Mouse (Mus musculus) urinary bladder, adult 2 months (tissue): ENCODE measurements around the gene Gm2a. TPM values are rescaled to one million over a fixed set of nuclear protein-coding genes. Genes with fewer than 3 reads are reported as not detected.
A peak's percentile ranks its signal among the peaks of the same experiment; 100 is the strongest.
"Not testable (repeated sequence)": the region's sequence is repeated elsewhere in the genome, so short reads cannot be mapped to it uniquely, and the experiment has no call there.

ENCODE experiments used
- DNase-seq: peaks from one replicate; pipeline ENCODE4 v3.0.0; 2022; ENCODE audit warnings: low spot score
- polyA plus RNA-seq: library from polyadenylated mRNA; depleted of rRNA; stranded (reverse); fragments of >200 nt; gene quantifications from 2 replicates; pipeline ENCODE4 v1.2.3, GENCODE M21; 2012; rRNA removed

Gene Gm2a
- 47.0 and 62.2 TPM in 2 replicates for polyA plus RNA-seq

GRCm38 (mm10) chr11:55097463-55098188, at the start of gene Gm2a:
Gm2a (plus strand) TSS chr11:55098115.
- DNase-seq = peak; percentile 82

- no peak for DNase-seq
These were observed 46.9 kb upstream of the Gm2a start for GRCm38 (mm10) chr11:55050837-55051510.

GRCm38 (mm10) chr11:55057511-55057910, 40.4 kb upstream of the Gm2a start:
- no peak for DNase-seq

GRCm38 (mm10) chr11:55060802-55061201, 37.1 kb upstream of the Gm2a start:
- no peak for DNase-seq

GRCm38 (mm10) chr11:55062856-55063255, 35.1 kb upstream of the Gm2a start:
- no peak for DNase-seq

GRCm38 (mm10) chr11:55066921-55067320, 31.0 kb upstream of the Gm2a start:
- DNase-seq = no peak

GRCm38 (mm10) chr11:55069023-55069422, 28.9 kb upstream of the Gm2a start:
- no peak for DNase-seq

GRCm38 (mm10) chr11:55071344-55071743, 26.6 kb upstream of the Gm2a start:
- no peak for DNase-seq

GRCm38 (mm10) chr11:55072467-55072866, 25.4 kb upstream of the Gm2a start:
- DNase-seq = no peak

- peak; percentile 45 for DNase-seq
These were observed 24.7 kb upstream of the Gm2a start for GRCm38 (mm10) chr11:55073191-55073590.

- no peak for DNase-seq
These were observed 22.3 kb upstream of the Gm2a start for GRCm38 (mm10) chr11:55075602-55076001.

GRCm38 (mm10) chr11:55076234-55076633, 21.7 kb upstream of the Gm2a start:
- DNase-seq = no peak

GRCm38 (mm10) chr11:55077331-55078231, 20.3 kb upstream of the Gm2a start, which contains the start of gene Ccdc69:
Ccdc69 (minus strand) TSS chr11:55078131.
- DNase-seq = peak; percentile 62

GRCm38 (mm10) chr11:55078502-55078901, 19.4 kb upstream of the Gm2a start:
- no peak for DNase-seq

GRCm38 (mm10) chr11:55079180-55079579, 18.7 kb upstream of the Gm2a start:
- DNase-seq = no peak

- no peak for DNase-seq
These were observed 16.7 kb upstream of the Gm2a start for GRCm38 (mm10) chr11:55081206-55081605.

GRCm38 (mm10) chr11:55084629-55085028, 13.3 kb upstream of the Gm2a start:
- no peak for DNase-seq

GRCm38 (mm10) chr11:55085396-55085795, 12.5 kb upstream of the Gm2a start:
- no peak for DNase-seq

- no peak for DNase-seq
These were observed 10.9 kb upstream of the Gm2a start for GRCm38 (mm10) chr11:55087006-55087405.

GRCm38 (mm10) chr11:55089892-55090291, 8.0 kb upstream of the Gm2a start:
- DNase-seq = no peak

GRCm38 (mm10) chr11:55093096-55093495, 4.8 kb upstream of the Gm2a start:
- no peak for DNase-seq

- not testable (repeated sequence) for DNase-seq
These were observed 1.6 kb upstream of the Gm2a start for GRCm38 (mm10) chr11:55096296-55096695.
